Mouse (Mus musculus) forebrain, embryonic 15.5 days (tissue): ENCODE results near the gene Fstl1. TPM values are rescaled to one million over a fixed set of nuclear protein-coding genes. Genes with fewer than 3 reads are reported as not detected.

Source experiments
- ATAC-seq: fragments of 200-750 bp; cut with Nextera tagmentation; replicated peaks from 2 replicates; pipeline ENCODE4 v1.8.0; 2017; ENCODE audit warnings: mild to moderate bottlenecking, moderate TSS enrichment, moderate library complexity
- H3K27ac ChIP-seq: fragments of 300-500 bp; sonication (generic); replicated peaks from 2 replicates; pipeline ENCODE4 v1.5.1; 2015; ENCODE audit warnings: mild to moderate bottlenecking, inconsistent platforms
- H3K27me3 ChIP-seq: fragments of 300-500 bp; sonication (generic); 2 replicates; pipeline ENCODE4 v1.6.1; 2015; ENCODE audit warnings: inconsistent platforms
- H3K36me3 ChIP-seq: fragments of 300-500 bp; sonication (generic); 2 replicates; pipeline ENCODE4 v1.6.1; 2015; ENCODE audit warnings: mild to moderate bottlenecking, inconsistent platforms
- H3K4me1 ChIP-seq: fragments of 300-500 bp; sonication (generic); 2 replicates; pipeline ENCODE4 v1.6.1; 2015; ENCODE audit warnings: inconsistent platforms
- H3K4me2 ChIP-seq: fragments of 300-500 bp; sonication (generic); replicated peaks from 2 replicates; pipeline ENCODE4 v1.6.1; 2015; ENCODE audit warnings: mild to moderate bottlenecking, inconsistent platforms
- H3K4me3 ChIP-seq: fragments of 300-500 bp; sonication (generic); 2 replicates; pipeline ENCODE4 v1.5.1; 2015; ENCODE audit warnings: mild to moderate bottlenecking, inconsistent platforms
- H3K9ac ChIP-seq: fragments of 300-500 bp; sonication (generic); replicated peaks from 2 replicates; pipeline ENCODE4 v1.6.1; 2015; ENCODE audit warnings: mild to moderate bottlenecking, inconsistent platforms
- H3K9me3 ChIP-seq: fragments of 300-500 bp; sonication (generic); 2 replicates; pipeline ENCODE4 v1.6.1; 2016; ENCODE audit warnings: inconsistent platforms
- WGBS: fragments of 180-500 bp; shearing (Covaris S2); methylation state at CpG from one replicate; pipeline ENCODE4 v1.1.7; 2015; ENCODE audit warnings: mixed read lengths; 5-methylcytosine and 5-hydroxymethylcytosine counted together
- polyA plus RNA-seq: library from polyadenylated mRNA; unstranded; fragments of >200 nt; fragmentation: Nextera tagmentation; extraction: Ambion mirVana; gene quantifications from 2 replicates; pipeline ENCODE4 v1.2.1, GENCODE M21; 2015

Fstl1 gene
- polyA plus RNA-seq, 1 experiment from 2014 or later = 82.9 TPM

- Histone ChIP-seq H3K4me1 (no peaks in the 10 kb centered on the region), H3K4me2 (no peak overlapping the region), H3K4me3 (no peak overlapping the region), H3K9ac (no peak overlapping the region), H3K36me3 (peaks cover 8% of the 10 kb centered on the region; the same call in 1 of the 2 replicates), H3K27ac (no peak overlapping the region), H3K27me3 (no peaks in the 10 kb centered on the region), H3K9me3 (no peaks in the 10 kb centered on the region)
- ATAC-seq = no peak
- 82% methylated on average over 3 of the region's 3 CpGs for WGBS
Observed at GRCm38 (mm10) chr16:37837571-37837970, 60.9 kb downstream of the Fstl1 start.

- Histone ChIP-seq H3K27me3 (no peaks in the 10 kb centered on the region), H3K27ac (no peak overlapping the region), H3K4me2 (no peak overlapping the region), H3K4me3 (no peak overlapping the region), H3K9me3 (no peaks in the 10 kb centered on the region), H3K4me1 (no peaks in the 10 kb centered on the region), H3K36me3 (no peaks in the 10 kb centered on the region), H3K9ac (no peak overlapping the region)
- 95% methylated on average over 2 of the region's 2 CpGs for whole genome bisulfite sequencing
- ATAC-seq = no peak
Observed at GRCm38 (mm10) chr16:37842439-37842838, 65.8 kb downstream of the Fstl1 start.

- Histone ChIP-seq H3K27ac (no peak overlapping the region), H3K27me3 (no peaks in the 10 kb centered on the region), H3K9ac (no peak overlapping the region), H3K36me3 (no peaks in the 10 kb centered on the region), H3K9me3 (no peaks in the 10 kb centered on the region), H3K4me3 (no peak overlapping the region), H3K4me2 (no peak overlapping the region), H3K4me1 (no peaks in the 10 kb centered on the region)
- 92% methylated on average over 12 of the region's 12 CpGs for WGBS
- no peak for ATAC-seq
Observed at GRCm38 (mm10) chr16:37843740-37844139, 67.1 kb downstream of the Fstl1 start.

- no peak overlapping the region for H3K4me3 ChIP-seq
- H3K27me3 ChIP-seq = no peaks in the 10 kb centered on the region
- H3K36me3 ChIP-seq = no peaks in the 10 kb centered on the region
- H3K9me3 ChIP-seq = no peaks in the 10 kb centered on the region
- H3K9ac ChIP-seq = no peak overlapping the region
- no peak overlapping the region for H3K27ac ChIP-seq
- H3K4me2 ChIP-seq = no peak overlapping the region
- 90% methylated on average over 7 of the region's 7 CpGs for WGBS
- no peak for ATAC-seq
- no peaks in the 10 kb centered on the region for H3K4me1 ChIP-seq
Observed at GRCm38 (mm10) chr16:37845202-37845925, 68.7 kb downstream of the Fstl1 start.

- Histone ChIP-seq H3K4me1 (no peaks in the 10 kb centered on the region), H3K27ac (no peak overlapping the region), H3K4me2 (no peak overlapping the region), H3K27me3 (no peaks in the 10 kb centered on the region), H3K9me3 (no peaks in the 10 kb centered on the region), H3K36me3 (no peaks in the 10 kb centered on the region), H3K9ac (no peak overlapping the region), H3K4me3 (no peak overlapping the region)
- 87% methylated on average over 3 of the region's 3 CpGs for WGBS
- ATAC-seq = no peak
Observed at GRCm38 (mm10) chr16:37847081-37847480, 70.4 kb downstream of the Fstl1 start.

- Histone ChIP-seq H3K4me3 (no peak overlapping the region), H3K27me3 (no peaks in the 10 kb centered on the region), H3K36me3 (no peaks in the 10 kb centered on the region), H3K4me2 (no peak overlapping the region), H3K9ac (no peak overlapping the region), H3K27ac (no peak overlapping the region), H3K9me3 (no peaks in the 10 kb centered on the region), H3K4me1 (no peaks in the 10 kb centered on the region)
- 74% methylated on average over 5 of the region's 5 CpGs for WGBS
- no peak for ATAC-seq
Observed at GRCm38 (mm10) chr16:37851366-37851765, 74.7 kb downstream of the Fstl1 start.

- Histone ChIP-seq H3K4me3 (no peak overlapping the region), H3K9ac (no peak overlapping the region), H3K27me3 (no peaks in the 10 kb centered on the region), H3K36me3 (no peaks in the 10 kb centered on the region), H3K27ac (no peak overlapping the region), H3K4me1 (no peaks in the 10 kb centered on the region), H3K9me3 (no peaks in the 10 kb centered on the region), H3K4me2 (no peak overlapping the region)
- 52% methylated on average over 9 of the region's 9 CpGs for WGBS
- no peak for ATAC-seq
Observed at GRCm38 (mm10) chr16:37853279-37853678, 76.6 kb downstream of the Fstl1 start.

GRCm38 (mm10) chr16:37854054-37854453 lies 77.4 kb downstream of the Fstl1 start:
- ATAC-seq = no peak
- 80% methylated on average over 14 of the region's 14 CpGs for WGBS

GRCm38 (mm10) chr16:37854593-37854992 lies 77.9 kb downstream of the Fstl1 start:
- no peaks in the 10 kb centered on the region for H3K27me3 ChIP-seq
- H3K27ac ChIP-seq = no peak overlapping the region
- no peak overlapping the region for H3K4me3 ChIP-seq
- no peak for ATAC-seq
- no peaks in the 10 kb centered on the region for H3K36me3 ChIP-seq
- no peaks in the 10 kb centered on the region for H3K9me3 ChIP-seq
- no peaks in the 10 kb centered on the region for H3K4me1 ChIP-seq
- WGBS = 84% methylated on average over 5 of the region's 5 CpGs
- no peak overlapping the region for H3K4me2 ChIP-seq
- H3K9ac ChIP-seq = no peak overlapping the region

More at GRCm38 (mm10) chr16:37854054-37854453, 77.4 kb downstream of the Fstl1 start:
- H3K27ac ChIP-seq = no peak overlapping the region
- H3K4me3 ChIP-seq = no peak overlapping the region
- no peak overlapping the region for H3K4me2 ChIP-seq
- no peak overlapping the region for H3K9ac ChIP-seq
- no peaks in the 10 kb centered on the region for H3K4me1 ChIP-seq
- no peaks in the 10 kb centered on the region for H3K9me3 ChIP-seq
- no peaks in the 10 kb centered on the region for H3K27me3 ChIP-seq
- H3K36me3 ChIP-seq = no peaks in the 10 kb centered on the region

GRCm38 (mm10) chr16:37855583-37855982 lies 78.9 kb downstream of the Fstl1 start:
- ATAC-seq = no peak
- no peak overlapping the region for H3K27ac ChIP-seq
- no peaks in the 10 kb centered on the region for H3K36me3 ChIP-seq
- no peaks in the 10 kb centered on the region for H3K27me3 ChIP-seq
- no peak overlapping the region for H3K4me2 ChIP-seq
- H3K4me3 ChIP-seq = no peak overlapping the region
- no peak overlapping the region for H3K9ac ChIP-seq
- no peaks in the 10 kb centered on the region for H3K9me3 ChIP-seq
- 86% methylated on average over 8 of the region's 8 CpGs for WGBS
- no peaks in the 10 kb centered on the region for H3K4me1 ChIP-seq

- Histone ChIP-seq H3K9ac (no peak overlapping the region), H3K4me3 (no peak overlapping the region), H3K9me3 (no peaks in the 10 kb centered on the region), H3K4me1 (no peaks in the 10 kb centered on the region), H3K27ac (no peak overlapping the region), H3K27me3 (no peaks in the 10 kb centered on the region), H3K4me2 (no peak overlapping the region), H3K36me3 (no peaks in the 10 kb centered on the region)
- 74% methylated on average over 3 of the region's 3 CpGs for WGBS
- no peak for ATAC-seq
Observed at GRCm38 (mm10) chr16:37856327-37856726, 79.7 kb downstream of the Fstl1 start.

GRCm38 (mm10) chr16:37857495-37857894 lies 80.8 kb downstream of the Fstl1 start:
- H3K4me1 ChIP-seq = no peaks in the 10 kb centered on the region
- no peaks in the 10 kb centered on the region for H3K9me3 ChIP-seq
- H3K27me3 ChIP-seq = no peaks in the 10 kb centered on the region
- ATAC-seq = no peak
- no peak overlapping the region for H3K4me2 ChIP-seq
- H3K9ac ChIP-seq = no peak overlapping the region
- H3K4me3 ChIP-seq = no peak overlapping the region
- no peak overlapping the region for H3K27ac ChIP-seq
- no peaks in the 10 kb centered on the region for H3K36me3 ChIP-seq
- WGBS = 67% methylated on average over 8 of the region's 8 CpGs

- no peaks in the 10 kb centered on the region for H3K9me3 ChIP-seq
- H3K4me2 ChIP-seq = no peak overlapping the region
- no peaks in the 10 kb centered on the region for H3K27me3 ChIP-seq
- no peak overlapping the region for H3K9ac ChIP-seq
- WGBS = 83% methylated on average over 7 of the region's 7 CpGs
- no peaks in the 10 kb centered on the region for H3K4me1 ChIP-seq
- no peak for ATAC-seq
- H3K27ac ChIP-seq = no peak overlapping the region
- no peak overlapping the region for H3K4me3 ChIP-seq
- H3K36me3 ChIP-seq = no peaks in the 10 kb centered on the region
Observed at GRCm38 (mm10) chr16:37860213-37860612, 83.5 kb downstream of the Fstl1 start.
